Mouse (Mus musculus) megakaryocyte, embryonic 14.5 days (primary cell): ENCODE results near the gene Hvcn1.

Experiments
- FLI1 ChIP-seq: IDR thresholded peaks from 2 replicates; pipeline ENCODE4 v1.6.1; 2012; ENCODE audit warnings: low read length, inconsistent platforms, mixed read lengths
- GATA1 ChIP-seq: IDR thresholded peaks from 3 replicates; pipeline ENCODE4 v1.6.1; 2012; ENCODE audit warnings: mixed read lengths, low read length, inconsistent platforms, borderline replicate concordance

DNA sequence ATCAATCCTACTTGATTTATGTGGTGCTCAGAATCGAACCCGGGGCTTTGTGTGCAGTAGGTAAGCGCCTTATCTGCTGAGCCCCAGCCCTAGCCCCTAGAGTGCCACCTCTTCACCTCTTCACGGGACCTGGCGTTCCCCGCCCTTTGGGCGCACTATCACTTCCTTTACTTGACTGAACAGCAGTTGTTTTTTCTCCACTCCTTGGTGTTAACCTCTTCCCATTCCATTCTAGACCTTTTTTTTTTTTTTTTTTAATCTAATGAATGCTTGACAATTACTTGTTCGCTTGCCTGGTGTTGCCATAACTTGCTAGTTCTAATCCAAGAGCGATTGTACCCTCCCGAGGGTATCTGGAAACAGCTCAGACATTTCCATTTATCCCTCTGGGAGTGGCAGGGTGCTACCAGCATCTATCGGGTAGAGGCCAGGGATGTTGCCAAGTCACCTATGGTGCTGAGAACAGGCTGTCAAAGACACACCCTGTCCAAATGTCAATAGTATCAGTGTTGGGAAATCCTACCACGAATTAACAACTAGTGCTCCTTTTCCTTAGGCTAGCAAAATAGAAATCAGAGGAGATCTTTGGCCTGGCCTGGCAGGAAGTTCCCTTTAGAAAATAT is 73.3 kb downstream of the Hvcn1 start:
- TF ChIP-seq GATA1 (no peak), FLI1 (no peak)
